Mouse (Mus musculus) ovary, postnatal 10 days (tissue): Measurements from ENCODE around the gene Klhdc4.

Source experiments
- DNase-seq: peaks from one replicate; pipeline ENCODE4 v3.0.0; 2022; ENCODE audit warnings: low spot score

The Klhdc4 gene

DNA sequence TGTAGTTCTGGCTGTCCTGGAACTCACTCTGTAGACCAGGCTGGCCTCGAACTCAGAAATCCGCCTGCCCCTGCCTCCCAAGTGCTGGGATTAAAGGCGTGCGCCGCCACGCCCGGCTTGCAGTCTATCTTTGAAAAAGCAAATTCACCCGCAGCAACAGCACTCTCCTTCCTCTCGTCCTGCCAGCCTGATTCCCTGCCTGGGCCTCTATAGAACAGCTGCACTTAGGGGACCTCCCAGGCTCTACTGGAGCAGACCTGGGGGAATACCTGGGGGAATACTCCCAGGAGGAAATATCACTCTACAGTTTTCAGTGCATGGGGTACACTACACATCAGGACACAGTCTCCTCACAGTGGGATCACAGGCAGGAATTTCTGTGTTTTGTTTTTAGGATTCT, 19.9 kb upstream of the Klhdc4 start:
- no peak for DNase-seq

DNA sequence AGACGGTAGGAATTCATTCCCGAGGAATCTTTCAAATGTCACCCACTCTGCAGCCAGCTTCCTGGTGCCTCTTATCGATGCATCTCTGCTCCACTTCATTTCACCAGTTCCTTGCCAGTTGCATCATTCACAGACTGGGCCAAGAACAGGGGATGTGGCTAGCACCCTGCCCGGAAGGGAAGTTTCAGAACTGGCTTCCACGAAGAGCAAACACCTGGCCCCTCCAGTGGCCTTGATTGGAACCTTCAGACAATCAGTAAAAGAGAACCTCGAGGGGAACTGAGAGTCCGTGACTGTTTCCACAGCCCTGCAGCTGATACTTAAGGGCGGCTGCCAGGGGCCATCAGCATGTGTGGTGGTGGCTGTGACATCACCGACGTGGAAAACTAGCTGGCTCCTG, 19.1 kb upstream of the Klhdc4 start:
- DNase-seq, result no peak

DNA sequence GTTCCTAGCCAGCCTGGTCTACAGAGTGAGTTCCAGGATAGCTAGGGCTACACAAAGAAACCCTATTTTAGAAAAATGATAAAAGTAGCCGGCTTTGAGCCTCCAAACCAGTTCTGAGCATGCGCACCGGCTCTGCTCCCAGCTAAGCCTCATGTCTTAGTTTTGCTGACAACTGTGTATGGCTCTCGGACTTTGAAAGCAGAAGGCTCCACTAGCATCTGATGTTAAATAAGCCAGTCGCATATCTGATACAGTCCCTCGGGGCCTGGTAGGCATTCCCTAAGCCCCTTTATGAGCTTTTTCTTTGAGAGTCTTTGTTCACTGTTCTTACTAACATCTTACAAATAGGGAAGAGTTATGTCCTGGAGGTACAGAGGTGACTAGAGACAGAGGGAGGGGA, 18.6 kb upstream of the Klhdc4 start:
- no peak for DNase-seq

DNA sequence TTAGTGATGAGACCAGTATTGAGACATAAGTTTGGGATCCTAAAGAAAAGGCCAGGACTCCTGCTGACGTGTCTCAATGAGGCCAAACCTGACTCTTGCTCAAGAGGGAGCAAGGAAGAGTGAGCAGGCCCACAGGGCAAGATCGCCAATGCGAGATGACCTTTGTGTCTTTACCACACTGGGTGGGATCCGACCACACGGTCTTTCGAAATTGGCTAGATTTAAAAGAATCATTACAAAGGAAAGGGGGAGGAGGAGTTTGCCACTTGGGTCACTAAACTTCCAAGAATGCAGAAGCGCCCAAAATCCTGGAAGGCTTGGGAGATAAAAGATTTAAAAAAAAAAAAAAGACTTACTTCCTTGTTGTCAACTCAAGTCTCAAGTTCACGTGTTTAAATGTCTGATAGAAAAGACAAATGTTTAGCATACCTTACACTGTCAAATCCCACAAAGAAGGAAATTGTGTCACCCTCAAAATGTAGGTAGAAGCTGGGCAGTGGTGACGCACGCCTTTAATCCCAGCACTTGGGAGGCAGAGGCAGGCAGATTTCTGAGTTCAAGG, 18.0 kb upstream of the Klhdc4 start:
- DNase-seq, result no peak

DNA sequence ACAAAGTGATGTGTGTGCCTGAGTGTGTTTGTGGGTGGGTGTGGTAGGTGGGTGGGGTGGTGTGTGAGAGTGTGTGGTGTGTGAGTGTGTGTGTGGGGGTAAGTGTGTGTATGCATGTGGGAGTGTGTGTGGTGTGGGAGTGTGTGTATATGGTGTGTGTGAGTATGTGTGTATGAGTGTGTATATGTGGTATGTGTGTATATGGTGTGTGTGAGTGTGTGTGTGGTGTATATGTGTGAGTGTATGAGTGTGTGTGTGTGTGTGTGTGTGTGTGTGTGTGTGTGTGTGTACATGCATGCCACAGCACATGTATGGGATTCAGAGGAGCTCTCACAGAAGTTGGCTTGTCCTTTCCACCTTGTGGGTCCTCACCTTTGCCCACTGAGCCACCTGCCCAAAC, 17.4 kb upstream of the Klhdc4 start:
- DNase-seq, result no peak

DNA sequence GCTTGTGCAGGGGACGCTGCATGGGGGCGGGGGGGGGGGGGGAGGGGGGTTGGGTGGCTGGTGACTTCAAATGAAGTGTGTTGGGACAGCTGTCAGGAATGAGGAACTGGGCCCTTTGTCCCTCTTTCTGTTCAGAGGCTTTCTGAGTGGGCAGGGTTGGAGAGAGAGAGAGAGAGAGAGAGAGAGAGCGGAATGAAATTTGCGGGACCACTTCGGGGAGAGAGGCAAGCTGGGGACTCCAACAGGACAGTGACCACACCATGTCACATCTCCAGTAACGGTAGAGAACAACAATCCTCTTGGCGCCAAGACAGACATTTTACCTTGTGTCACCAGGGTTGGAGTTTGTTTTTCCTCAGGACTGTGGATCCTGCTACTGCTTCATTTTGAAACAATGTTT, 15.4 kb upstream of the Klhdc4 start:
- no peak for DNase-seq

DNA sequence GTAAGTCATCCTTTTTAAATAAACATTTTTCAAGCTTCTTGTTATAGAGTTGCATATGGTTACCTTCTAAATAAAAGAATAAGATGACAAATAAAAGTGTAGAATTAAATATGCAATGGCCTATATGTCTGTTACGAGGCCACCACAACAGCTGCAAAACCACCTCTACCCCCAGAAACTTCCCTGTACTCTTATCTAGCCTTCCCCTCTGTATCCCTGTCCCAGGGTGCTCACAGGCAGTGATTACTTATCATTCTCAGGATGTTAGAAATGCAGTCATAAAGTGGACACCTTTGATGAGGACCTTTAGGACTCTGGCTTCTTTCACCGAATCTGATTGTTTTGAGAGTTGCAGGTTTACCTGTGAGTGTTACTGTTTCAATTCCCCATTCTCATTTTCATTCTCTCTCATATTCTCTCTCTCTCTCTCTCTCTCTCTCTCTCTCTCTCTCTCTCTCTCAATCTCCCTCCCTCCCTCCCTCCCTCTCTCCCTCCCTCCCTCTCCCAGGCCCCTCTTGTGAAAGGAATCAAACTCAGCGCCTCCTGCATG, 13.9 kb upstream of the Klhdc4 start:
- no peak for DNase-seq

DNA sequence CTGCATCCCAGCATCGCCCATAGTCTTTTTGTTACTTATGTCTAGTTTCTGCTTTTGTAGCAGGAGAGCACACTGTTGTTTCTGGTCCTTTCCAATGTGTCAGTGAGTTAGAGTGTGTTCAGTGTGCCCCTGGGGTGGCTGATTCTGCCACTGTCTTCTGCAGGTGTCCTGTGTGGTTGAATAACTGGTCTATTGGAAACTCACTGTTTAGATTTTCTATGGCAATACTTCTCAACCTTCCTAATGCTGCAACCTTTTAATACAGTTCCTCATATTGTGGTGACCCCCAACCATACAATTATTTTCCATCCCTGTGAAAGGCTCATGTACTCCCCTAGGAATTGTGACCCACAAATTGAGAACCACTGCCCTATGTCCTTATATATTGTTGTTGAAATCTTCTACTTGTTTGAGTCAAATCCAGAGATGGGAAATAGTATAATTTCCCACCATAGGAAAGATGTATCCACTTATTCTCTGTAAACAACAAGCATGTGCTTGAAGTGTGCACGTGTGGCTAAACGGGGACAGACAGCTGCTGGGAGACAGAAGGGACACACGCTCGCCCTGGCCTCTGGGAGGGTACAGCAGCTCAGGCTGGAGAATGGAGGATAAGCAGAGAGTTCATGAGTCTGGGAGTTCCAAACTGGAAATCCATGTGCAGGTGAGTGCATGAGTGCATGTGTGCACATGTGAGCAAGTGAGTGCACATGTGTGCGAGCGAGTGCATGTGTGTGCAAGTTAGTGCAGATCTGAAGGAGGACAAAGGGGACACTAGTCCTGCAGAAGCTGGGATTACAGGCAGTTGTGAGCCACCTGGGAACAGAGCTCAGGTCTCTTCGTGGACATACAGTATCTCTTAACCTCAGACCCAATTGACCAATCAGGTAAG, 12.9 kb upstream of the Klhdc4 start:
- no peak for DNase-seq

DNA sequence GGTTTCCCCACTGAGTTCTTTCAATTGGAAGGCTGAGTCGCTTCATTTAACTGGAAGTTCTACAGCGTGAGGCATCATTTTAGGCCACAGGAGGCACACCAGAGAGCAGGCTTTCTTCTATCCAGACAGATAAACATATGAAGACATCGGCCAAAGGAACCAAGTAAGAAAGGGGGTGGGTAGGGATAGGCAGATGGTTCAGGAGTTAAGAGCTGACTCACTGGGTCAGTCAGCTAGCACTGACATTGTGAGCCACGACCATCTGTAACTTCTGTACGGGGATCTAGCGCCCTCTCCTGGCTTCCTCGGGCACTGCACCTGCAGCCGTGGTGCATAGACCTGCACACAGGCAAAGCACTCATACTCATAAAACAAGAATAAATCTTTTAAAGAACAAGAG, 11.9 kb upstream of the Klhdc4 start:
- no peak for DNase-seq

DNA sequence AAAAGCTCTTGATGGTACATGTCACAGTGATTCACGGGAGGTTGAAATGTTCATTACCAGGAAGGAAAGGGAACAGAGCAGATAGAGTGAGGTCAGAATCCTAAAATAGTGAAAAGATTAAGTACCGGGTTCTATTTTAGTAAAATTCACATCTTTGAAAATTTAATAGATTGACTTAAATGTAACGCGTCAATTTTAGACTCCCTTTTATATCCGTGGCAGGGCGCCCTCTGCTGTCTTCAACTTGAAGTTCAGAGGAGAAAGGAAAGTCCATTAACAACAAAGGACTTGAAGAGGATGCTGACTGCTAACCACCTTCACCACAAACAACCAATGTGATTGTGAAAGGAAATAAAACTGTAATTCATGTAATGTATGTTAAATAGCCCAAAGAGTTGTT, 3.1 kb upstream of the Klhdc4 start:
- DNase-seq, result no peak

DNA sequence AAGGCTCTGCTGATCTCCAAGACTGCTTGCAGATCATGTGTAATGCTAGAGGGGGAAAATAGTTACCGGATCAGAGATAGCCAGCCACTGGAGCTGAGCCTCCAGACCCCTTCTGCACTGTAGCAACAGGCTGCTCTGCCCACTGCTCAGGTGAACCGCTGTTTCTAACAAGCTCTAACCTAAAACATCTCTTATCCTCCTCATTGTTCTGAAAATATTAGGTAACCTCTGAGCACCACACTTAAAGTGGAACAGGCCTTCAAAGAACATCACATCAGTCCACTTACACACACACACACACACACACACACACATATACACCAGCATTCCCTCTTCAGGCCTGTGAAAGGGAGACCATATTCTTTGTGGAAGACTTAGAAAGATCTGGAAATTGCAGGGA, 2.7 kb upstream of the Klhdc4 start:
- DNase-seq, result no peak

DNA sequence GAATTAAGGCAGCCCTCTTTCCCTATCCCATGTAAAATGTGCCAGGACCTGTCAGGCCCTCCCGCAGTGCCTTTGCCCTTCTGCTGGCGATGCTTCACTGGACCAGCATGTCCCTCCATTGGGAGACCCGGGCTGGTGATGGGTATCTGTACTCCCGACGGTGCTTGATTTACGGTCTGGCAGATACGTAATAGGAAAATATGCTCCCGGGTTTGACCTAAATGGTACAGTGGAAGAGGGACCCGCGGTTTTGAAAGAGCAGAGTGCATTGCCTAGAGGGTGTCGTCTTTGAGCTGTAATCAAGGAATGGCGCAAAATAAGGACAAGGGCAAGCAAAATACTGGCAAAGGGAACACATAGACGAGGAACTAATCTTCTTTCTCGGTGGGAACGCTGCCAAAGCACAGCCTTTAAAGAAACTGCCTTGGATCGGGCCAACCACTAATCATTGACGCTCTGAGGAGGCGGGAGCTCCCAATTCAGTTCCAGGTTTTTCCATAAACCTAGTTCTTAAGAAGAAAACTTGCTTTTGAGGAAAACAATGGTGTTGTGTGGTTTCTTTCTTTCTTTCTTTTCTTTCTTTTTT, 501 bp upstream of the Klhdc4 start:
- no peak for DNase-seq

DNA sequence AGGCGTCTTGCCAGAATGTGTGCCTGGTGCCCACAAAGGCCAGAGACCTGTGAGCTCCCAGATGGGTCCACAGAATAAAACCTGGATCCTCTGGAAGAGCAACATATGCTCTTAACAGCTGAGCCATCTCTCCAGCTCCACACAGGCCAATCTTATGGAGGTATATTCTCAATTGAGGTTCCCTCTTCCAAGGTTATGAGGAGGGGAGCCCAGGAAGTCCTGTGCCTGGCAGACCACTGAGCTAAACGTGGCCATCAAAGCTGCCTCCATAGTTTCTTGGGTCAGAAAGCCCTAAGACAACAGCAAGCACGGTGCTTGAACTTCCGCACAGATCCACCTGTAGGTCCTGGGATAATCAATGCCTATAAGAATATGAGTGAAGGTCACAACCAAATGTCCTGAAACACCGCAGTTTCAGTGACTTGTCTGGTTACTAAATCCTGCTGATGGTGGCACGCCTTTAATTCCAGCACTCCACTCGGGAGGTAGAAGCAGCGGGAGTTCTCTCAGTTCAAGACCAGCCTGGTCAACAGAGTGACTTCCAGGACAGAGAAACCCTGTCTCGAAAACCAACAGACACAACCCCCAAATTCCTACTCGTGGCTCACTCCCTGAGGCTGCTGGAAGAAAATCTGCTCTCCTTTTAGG, 869 bp downstream of the Klhdc4 start:
- no peak for DNase-seq

DNA sequence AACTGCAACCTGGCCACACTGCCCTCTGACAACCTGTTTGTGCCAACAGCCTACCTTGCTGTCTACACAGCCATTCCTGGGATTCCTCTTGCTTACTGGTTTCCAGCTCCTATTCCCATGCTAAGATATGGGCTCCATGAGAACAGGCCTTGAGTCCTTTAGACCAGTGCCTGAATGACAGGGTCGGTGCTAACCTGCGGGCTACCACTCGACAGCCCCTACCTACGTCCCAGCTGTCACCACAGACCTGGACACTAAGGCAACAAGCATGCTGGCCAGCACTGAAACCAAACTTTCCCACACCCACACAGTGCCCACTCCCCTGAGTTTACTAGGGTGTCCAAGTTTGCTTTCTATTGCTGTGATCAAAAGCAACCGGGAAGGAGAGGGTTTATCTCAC, 1.6 kb downstream of the Klhdc4 start:
- DNase-seq, result no peak

DNA sequence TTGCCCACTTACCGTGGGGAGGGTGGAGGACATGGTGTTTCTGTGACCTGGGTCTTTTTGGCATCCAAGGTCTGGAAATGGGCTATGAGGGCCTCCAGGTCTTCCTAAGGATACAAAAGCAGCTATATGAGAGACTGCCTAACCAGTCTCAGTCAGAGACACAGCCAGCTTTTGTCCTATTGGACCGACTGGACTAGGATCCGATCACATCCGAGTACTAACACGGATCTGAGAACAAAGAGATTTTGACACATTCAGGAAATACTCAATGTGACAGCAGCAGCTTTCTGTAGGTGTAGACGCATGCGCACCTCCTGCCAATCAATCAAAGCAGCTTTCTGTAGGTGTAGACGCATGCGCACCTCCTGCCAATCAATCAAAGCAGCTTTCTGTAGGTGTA, 7.6 kb downstream of the Klhdc4 start:
- DNase-seq, result no peak

DNA sequence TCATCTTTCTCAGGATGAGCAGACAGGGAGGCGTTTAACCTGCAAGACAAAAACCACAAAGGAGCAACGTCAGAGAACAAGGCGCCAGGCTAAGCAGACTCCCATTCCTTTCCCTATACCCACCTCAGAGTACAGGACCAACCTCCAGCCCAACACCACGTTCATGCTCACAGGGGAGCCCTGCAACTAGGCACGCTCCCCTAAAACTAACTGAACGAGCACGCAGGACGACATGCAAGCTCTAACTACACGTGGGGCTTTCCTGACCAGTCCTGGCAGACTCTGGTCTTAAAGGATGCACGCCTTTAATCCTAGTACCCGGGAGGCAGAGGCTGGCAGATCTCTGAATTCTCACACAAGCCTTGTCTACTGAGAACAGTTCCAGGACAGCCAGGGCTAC, 8.0 kb downstream of the Klhdc4 start:
- no peak for DNase-seq

DNA sequence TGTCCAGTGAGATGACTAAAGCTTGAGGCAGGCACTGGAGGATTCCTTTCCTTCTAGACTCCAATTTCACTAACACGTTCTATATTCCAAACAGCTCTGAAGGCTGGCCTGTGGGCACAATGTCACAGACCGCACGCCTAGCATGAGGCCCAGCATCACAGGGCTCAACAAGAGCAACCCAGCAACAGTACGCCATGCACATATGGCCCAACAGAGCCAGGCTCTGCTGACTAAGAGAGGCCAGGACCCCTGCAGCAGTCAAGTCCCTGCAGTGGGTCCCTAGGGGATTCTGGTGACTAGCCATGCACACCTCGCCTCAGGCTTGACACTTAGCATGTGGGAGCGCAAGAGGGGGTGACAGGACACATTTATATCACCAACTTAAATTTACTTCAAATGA, 8.5 kb downstream of the Klhdc4 start:
- no peak for DNase-seq

DNA sequence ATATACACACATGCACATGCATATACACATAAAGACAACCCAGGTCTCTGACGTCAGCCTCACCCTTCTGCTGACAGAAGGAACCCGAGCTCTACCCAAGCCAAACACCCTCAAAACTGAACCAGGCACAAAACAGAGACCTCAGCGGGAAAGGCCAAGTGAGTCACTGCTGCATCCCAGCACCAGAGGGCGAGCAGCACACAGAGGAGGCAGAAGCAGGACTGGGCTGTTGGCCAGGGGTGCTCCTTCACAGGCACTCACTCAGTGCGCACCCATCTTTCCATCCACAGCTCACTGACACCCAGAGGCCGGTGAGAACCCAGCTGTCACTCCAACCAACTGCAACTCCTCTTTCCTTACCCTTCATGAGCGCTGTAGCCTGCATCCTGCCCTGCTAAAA, 11.1 kb downstream of the Klhdc4 start:
- DNase-seq, result no peak

DNA sequence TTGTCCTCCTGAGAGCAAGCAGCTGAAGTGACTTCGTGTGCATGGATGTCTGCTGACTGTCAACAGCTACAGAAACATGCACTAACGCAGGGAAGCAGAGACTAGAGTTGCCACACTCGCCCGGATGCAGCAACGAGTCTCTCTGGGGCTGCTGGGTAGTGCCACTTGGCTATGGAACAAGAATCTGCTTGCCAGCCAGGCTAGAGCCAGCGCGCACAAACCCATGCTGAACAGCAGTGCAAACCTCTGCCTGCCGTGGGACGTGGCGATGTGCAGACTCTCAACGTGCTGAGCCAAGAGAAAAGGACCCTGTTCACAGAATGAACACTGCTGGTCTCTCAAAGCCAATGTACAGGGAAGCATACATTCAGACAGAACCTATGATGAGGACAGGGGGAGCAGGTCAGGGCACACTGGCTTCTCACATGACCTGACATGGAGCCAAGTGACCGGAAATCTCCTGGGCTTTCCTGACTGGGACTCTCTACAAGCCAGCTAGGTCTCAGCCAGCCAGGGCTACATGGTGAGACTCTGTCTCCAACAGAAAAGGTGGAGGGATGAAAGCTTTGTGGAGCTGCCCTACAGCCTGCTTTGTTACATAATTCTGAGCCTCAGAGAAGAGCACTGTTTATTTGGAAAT, 17.3 kb downstream of the Klhdc4 start:
- DNase-seq, result no peak

DNA sequence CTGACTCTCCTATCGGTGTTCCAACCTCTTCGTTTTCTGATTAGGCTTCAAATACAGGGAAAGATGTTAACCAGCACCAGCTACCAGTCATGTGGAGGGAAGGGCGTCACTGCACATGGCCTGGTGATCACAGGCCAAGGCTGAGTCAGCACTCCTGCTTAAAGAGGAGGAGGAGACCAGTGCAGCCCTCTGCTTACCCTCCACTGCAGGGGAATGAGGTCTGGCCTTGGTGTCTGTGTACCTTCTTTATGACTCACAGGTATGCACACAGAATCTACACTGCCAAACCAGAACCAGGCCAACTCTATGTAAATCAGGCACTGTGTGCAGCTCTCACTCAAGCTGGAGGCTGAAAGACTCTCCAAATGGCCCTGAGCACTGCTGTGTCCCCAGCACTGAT, 17.9 kb downstream of the Klhdc4 start:
- DNase-seq, result no peak

DNA sequence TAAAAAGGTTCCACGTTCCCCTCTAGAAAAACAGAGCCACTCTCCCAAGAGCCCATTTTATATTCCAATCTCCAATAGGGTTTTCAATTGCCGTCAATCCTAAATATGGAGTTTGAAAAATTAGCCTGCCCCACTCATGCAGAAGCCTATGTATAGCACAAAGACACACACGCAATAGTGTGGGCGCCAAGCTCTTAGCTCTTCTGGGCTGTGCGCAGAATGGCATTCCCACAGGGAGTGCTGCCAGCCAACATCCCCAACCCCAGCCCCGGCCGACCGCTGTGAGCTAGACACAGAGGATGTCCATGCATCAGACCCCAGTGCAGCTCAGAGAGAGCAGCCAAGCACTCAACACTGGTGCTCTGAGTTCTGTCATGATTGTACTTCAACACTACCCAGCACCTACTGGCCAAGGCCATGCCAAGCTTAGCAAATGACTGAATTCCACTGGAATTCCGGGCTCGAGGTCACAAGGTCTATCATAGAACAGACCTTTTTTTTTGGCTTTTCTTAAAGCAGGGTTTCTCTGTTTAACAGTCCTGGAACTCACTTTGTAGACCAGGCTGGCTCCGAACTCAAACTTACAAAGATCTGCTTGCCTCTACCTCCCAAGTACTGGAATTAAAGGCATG, 19.7 kb downstream of the Klhdc4 start:
- DNase-seq, result no peak

DNA sequence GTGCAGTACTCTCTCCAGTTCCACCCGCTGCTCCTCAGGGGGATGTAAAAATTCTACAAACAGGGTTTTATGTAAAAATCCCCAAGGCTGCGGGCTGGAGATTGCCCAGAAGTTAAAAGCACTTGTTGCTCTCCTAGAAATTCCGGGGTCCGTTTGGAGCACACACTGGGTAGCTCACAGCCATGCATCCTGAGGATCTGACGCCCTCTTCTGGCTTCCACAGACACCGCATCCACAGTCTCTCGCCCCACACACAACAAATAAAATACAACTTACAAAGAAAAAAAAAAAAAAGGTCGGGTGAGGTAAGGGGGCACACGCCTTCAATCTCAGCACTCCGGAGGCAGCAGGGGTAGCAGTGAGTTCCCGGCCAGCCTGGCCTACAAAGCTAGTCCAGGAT, 21.3 kb downstream of the Klhdc4 start:
- DNase-seq, result no peak
